Mouse (Mus musculus): ENCODE results near the gene Usp46.

GRCm38 (mm10) chr5:74067346-74067745, 885 bp downstream of the Usp46 start:
- TF ChIP-seq CTCF (IDR thresholded peaks at IDR 0.05) (no peak), EP300 (IDR thresholded peaks at IDR 0.05) (no peak)
